Mouse (Mus musculus): ENCODE measurements around the gene Otud7b.

DNA sequence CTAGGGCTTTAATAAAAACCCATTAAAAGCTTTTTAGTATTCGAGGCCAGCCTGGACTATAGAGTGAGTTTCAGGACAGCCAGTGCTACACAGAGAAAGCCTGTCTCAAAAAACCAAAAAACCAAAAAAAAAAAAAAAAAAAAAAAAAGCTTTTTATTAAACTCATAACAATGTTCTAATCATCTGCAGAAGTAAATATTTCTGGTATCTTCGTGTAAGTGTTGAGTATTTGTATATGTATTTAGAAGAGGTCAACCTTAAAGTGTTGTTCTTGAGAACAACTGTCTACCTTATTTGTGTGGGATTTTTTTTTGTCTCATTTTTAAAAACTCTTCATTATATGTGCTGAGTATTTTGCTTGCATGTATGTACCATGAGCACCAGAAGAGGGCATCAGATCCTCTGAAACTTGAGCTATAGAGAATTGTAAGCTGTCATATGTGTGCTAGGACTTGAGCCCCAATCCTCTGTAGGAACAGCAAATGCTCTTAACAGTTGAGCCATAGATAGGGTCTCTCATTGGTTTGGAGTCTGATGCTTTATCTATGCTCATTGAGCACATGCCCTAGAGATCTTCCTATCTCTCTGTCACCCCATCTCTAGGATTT is 14.3 kb upstream of the Otud7b start:
- TF ChIP-seq CTCF (IDR thresholded peaks at IDR 0.05; ENCODE audit: extremely low read depth, insufficient read depth, low read length) = no peak
- no peak for TF ChIP-seq POLR2A (IDR thresholded peaks at IDR 0.05; ENCODE audit: extremely low read depth, insufficient read depth, low read length)
